8 mouse cellular contexts compared by ENCODE assay signal in genomic region chr16:93605553-93605952, GRCm38 (mm10). TPM values are rescaled to one million over a fixed set of nuclear protein-coding genes. Genes with fewer than 3 reads are reported as not detected.
A peak's percentile ranks its signal among the peaks of the same experiment; 100 is the strongest.
DNase-seq lines count a peak whose midpoint lies in the region; ATAC-seq and TF ChIP-seq lines count a peak whose summit lies in the region.

TSS of gene Cbr1 (plus strand) at chr16:93605853.

- TF ChIP-seq CTCF in lung, embryonic 14.5 days (IDR thresholded peaks at IDR 0.05; ENCODE audit: low read depth): no peak
- no peak for TF ChIP-seq CTCF in intestine, postnatal 0 days (IDR thresholded peaks at IDR 0.05; ENCODE audit: low read depth)

- H3K27ac ChIP-seq in lung, embryonic 14.5 days (ENCODE audit: low read depth): no peak within 1 kb of the TSS
- H3K27ac ChIP-seq in intestine, postnatal 0 days (ENCODE audit: low read depth, low read length): no peak within 1 kb of the TSS
- H3K27ac ChIP-seq in midbrain, embryonic 13.5 days: peak within 1 kb of the TSS; percentile 93

- peaks cover 4% of the 10 kb centered on the region; the same call in 1 of the 2 replicates for H3K4me1 ChIP-seq in lung, embryonic 14.5 days (ENCODE audit: insufficient read depth)
- H3K4me1 ChIP-seq in intestine, postnatal 0 days (replicated peaks; ENCODE audit: control insufficient read depth, insufficient read depth, low read length): peaks cover 3% of the 10 kb centered on the region
- H3K4me1 ChIP-seq in midbrain, embryonic 13.5 days (replicated peaks): peaks cover 38% of the 10 kb centered on the region

- no peaks in the 10 kb centered on the region for H3K9me3 ChIP-seq in lung, embryonic 14.5 days (ENCODE audit: low read depth, low read length)
- H3K9me3 ChIP-seq in intestine, postnatal 0 days (ENCODE audit: control insufficient read depth): no peaks in the 10 kb centered on the region
- no peaks in the 10 kb centered on the region for H3K9me3 ChIP-seq in midbrain, embryonic 13.5 days

- H3K27me3 ChIP-seq in lung, embryonic 14.5 days (ENCODE audit: insufficient read depth, low read length): no peaks in the 10 kb centered on the region
- no peaks in the 10 kb centered on the region for H3K27me3 ChIP-seq in intestine, postnatal 0 days (replicated peaks; ENCODE audit: control insufficient read depth, insufficient read depth, low read length)
- 0 out of 2 replicates have a peak, but pooled peaks cover 5% of the 10 kb centered on the region for H3K27me3 ChIP-seq in midbrain, embryonic 13.5 days

- 58% methylated on average over 4 of the region's 4 CpGs for WGBS in lung, embryonic 14.5 days
- 76% methylated on average over 4 of the region's 4 CpGs for WGBS in intestine, postnatal 0 days
- WGBS in midbrain, embryonic 13.5 days: 59% methylated on average over 4 of the region's 4 CpGs

- peak within 1 kb of the TSS; percentile 79 for H3K9ac ChIP-seq in lung, embryonic 14.5 days
- no peak within 1 kb of the TSS for H3K9ac ChIP-seq in intestine, postnatal 0 days (ENCODE audit: low read depth, low read length)
- H3K9ac ChIP-seq in midbrain, embryonic 13.5 days (replicated peaks): peak within 1 kb of the TSS; percentile 64

- peak within 1 kb of the TSS; percentile 82 for H3K4me2 ChIP-seq in lung, embryonic 14.5 days
- peak within 1 kb of the TSS; percentile 89 for H3K4me2 ChIP-seq in intestine, postnatal 0 days (replicated peaks; ENCODE audit: low read depth)
- H3K4me2 ChIP-seq in midbrain, embryonic 13.5 days (replicated peaks): peak within 1 kb of the TSS; percentile 73

- H3K36me3 ChIP-seq in lung, embryonic 14.5 days (ENCODE audit: insufficient read depth): peaks cover 11% of the 10 kb centered on the region
- peaks cover 6% of the 10 kb centered on the region; the same call in 1 of the 2 replicates for H3K36me3 ChIP-seq in intestine, postnatal 0 days (ENCODE audit: control insufficient read depth, insufficient read depth)
- H3K36me3 ChIP-seq in midbrain, embryonic 13.5 days: peaks cover 14% of the 10 kb centered on the region

- no peak for ATAC-seq in lung, embryonic 14.5 days (ENCODE audit: insufficient read depth)
- ATAC-seq in intestine, postnatal 0 days: no peak
- no peak for ATAC-seq in midbrain, embryonic 13.5 days

- H3K4me3 ChIP-seq in lung, embryonic 14.5 days (ENCODE audit: low read depth, low read length): peak within 1 kb of the TSS; percentile 58
- peak within 1 kb of the TSS; percentile 42; the same call in 1 of the 2 replicates for H3K4me3 ChIP-seq in intestine, postnatal 0 days (ENCODE audit: low read depth, low read length)
- peak within 1 kb of the TSS; percentile 49 for H3K4me3 ChIP-seq in midbrain, embryonic 13.5 days (replicated peaks)

- no peak for DNase-seq in lung, embryonic 14.5 days
- DNase-seq in lung, postnatal 25 days (ENCODE audit: low spot score): no peak
- DNase-seq in adrenal gland, postnatal 4 days (ENCODE audit: low spot score in 2 of 2): no peak
- DNase-seq in gonadal fat pad, adult 2 months (ENCODE audit: low read depth): no peak
- DNase-seq in thymus, adult 18-20 months: no peak
- no peak for DNase-seq in lung, postnatal 36 days

RNA-seq across cellular contexts. Expression of gene Cbr1, which starts in this region (rescaled TPM):
- polyA plus RNA-seq in lung, embryonic 14.5 days (2014; fragmentation: Nextera tagmentation; extraction: Ambion mirVana): 87.0 and 94.3 TPM in 2 replicates
- total RNA-seq in adrenal gland, postnatal 4 days (2021): 10 to 100 TPM; 69.3 to 79.6 TPM
- 150 and 196 TPM in 2 replicates for polyA plus RNA-seq in gonadal fat pad, adult 2 months (2012; rRNA removed)
- 395 and 423 TPM in 2 replicates for polyA plus RNA-seq in intestine, postnatal 0 days (2015; fragmentation: Nextera tagmentation; extraction: Ambion mirVana)
- 156 and 157 TPM in 2 replicates for polyA plus RNA-seq in midbrain, embryonic 13.5 days (2015; fragmentation: Nextera tagmentation; extraction: Ambion mirVana)
